Mouse (Mus musculus) lung, embryonic 16.5 days (tissue): ENCODE results near the gene Slc6a1. TPM values are rescaled to one million over a fixed set of nuclear protein-coding genes. Genes with fewer than 3 reads are reported as not detected.

Experiments used
- ATAC-seq: fragments of 200-750 bp; cut with Nextera tagmentation; 2 replicates; pipeline ENCODE4 v1.8.0; 2017; ENCODE audit warnings: low read depth, mild to moderate bottlenecking, moderate library complexity
- H3K27ac ChIP-seq: fragments of 300-500 bp; sonication (generic); 2 replicates; pipeline ENCODE4 v1.5.1; 2014; ENCODE audit warnings: mild to moderate bottlenecking, control low read depth, low read length
- H3K27me3 ChIP-seq: fragments of 300-500 bp; sonication (generic); 2 replicates; pipeline ENCODE4 v1.6.1; 2014; ENCODE audit warnings: low read depth, low read length, mixed read lengths; ENCODE audit not compliant: control insufficient read depth, insufficient read depth
- H3K36me3 ChIP-seq: fragments of 300-500 bp; sonication (generic); 2 replicates; pipeline ENCODE4 v1.6.1; 2014; ENCODE audit warnings: low read length; ENCODE audit not compliant: control insufficient read depth, insufficient read depth
- H3K4me1 ChIP-seq: fragments of 300-500 bp; sonication (generic); replicated peaks from 2 replicates; pipeline ENCODE4 v1.6.1; 2014; ENCODE audit warnings: low read length, mixed read lengths; ENCODE audit not compliant: control insufficient read depth, insufficient read depth
- H3K4me2 ChIP-seq: fragments of 300-500 bp; sonication (generic); 2 replicates; pipeline ENCODE4 v1.6.1; 2014; ENCODE audit warnings: low read depth, low read length, control low read depth
- H3K4me3 ChIP-seq: fragments of 300-500 bp; sonication (generic); 2 replicates; pipeline ENCODE4 v1.5.1; 2014; ENCODE audit warnings: mild to moderate bottlenecking, low read length, control low read depth
- H3K9ac ChIP-seq: fragments of 300-500 bp; sonication (generic); 2 replicates; pipeline ENCODE4 v1.6.1; 2014; ENCODE audit warnings: low read length, control low read depth
- H3K9me3 ChIP-seq: fragments of 300-500 bp; sonication (generic); 2 replicates; pipeline ENCODE4 v1.6.1; 2016; ENCODE audit warnings: low read length; ENCODE audit not compliant: control insufficient read depth
- WGBS: fragments of 180-500 bp; shearing (Covaris S2); extraction: QIAGEN DNeasy Blood & Tissue Kit; methylation state at CpG from one replicate; pipeline ENCODE4 v1.1.7; 2014; 5-methylcytosine and 5-hydroxymethylcytosine counted together
- polyA plus RNA-seq: library from polyadenylated mRNA; unstranded; fragments of >200 nt; fragmentation: Nextera tagmentation; extraction: Ambion mirVana; gene quantifications from 2 replicates; pipeline ENCODE4 v1.2.1, GENCODE M21; 2015

The Slc6a1 gene
- polyA plus RNA-seq, 1 experiment from 2014 or later = 0.28 TPM

- Histone ChIP-seq H3K4me2 (no peak overlapping the region), H3K36me3 (no peaks in the 10 kb centered on the region), H3K27ac (no peak overlapping the region), H3K4me1 (no peaks in the 10 kb centered on the region), H3K9ac (no peak overlapping the region), H3K9me3 (no peaks in the 10 kb centered on the region), H3K27me3 (no peaks in the 10 kb centered on the region), H3K4me3 (no peak overlapping the region)
- no peak for ATAC-seq
- WGBS = 80% methylated on average over 8 of the region's 8 CpGs
Observed at GRCm38 (mm10) chr6:114363740-114364139, 81.3 kb downstream of the Slc6a1 start.

- no peak for ATAC-seq
- no peak overlapping the region for H3K4me2 ChIP-seq
Observed at GRCm38 (mm10) chr6:114364734-114365133, 82.3 kb downstream of the Slc6a1 start.

GRCm38 (mm10) chr6:114366191-114366590 lies 83.8 kb downstream of the Slc6a1 start:
- H3K9me3 ChIP-seq = no peaks in the 10 kb centered on the region
- no peak overlapping the region for H3K4me2 ChIP-seq
- no peaks in the 10 kb centered on the region for H3K36me3 ChIP-seq
- H3K4me3 ChIP-seq = no peak overlapping the region
- H3K4me1 ChIP-seq = no peaks in the 10 kb centered on the region
- H3K9ac ChIP-seq = no peak overlapping the region
- ATAC-seq = no peak
- H3K27ac ChIP-seq = no peak overlapping the region
- H3K27me3 ChIP-seq = no peaks in the 10 kb centered on the region
- 67% methylated on average over 5 of the region's 5 CpGs for WGBS

More at GRCm38 (mm10) chr6:114364734-114365133, 82.3 kb downstream of the Slc6a1 start:
- Histone ChIP-seq H3K9me3 (no peaks in the 10 kb centered on the region), H3K27ac (no peak overlapping the region), H3K4me1 (no peaks in the 10 kb centered on the region), H3K9ac (no peak overlapping the region), H3K27me3 (no peaks in the 10 kb centered on the region), H3K4me3 (no peak overlapping the region), H3K36me3 (no peaks in the 10 kb centered on the region)
- 83% methylated on average over 5 of the region's 5 CpGs for WGBS

Other genes starting within 250 kb of the Slc6a1 start
- 0.15 and 0.29 TPM in 2 replicates for gene Atp2b2, start 240.0 kb upstream of the Slc6a1 start, polyA plus RNA-seq
- 0.08 and 0.28 TPM in 2 replicates for gene Slc6a11, start 151.4 kb upstream of the Slc6a1 start, polyA plus RNA-seq
- gene Hrh1, start 115.3 kb downstream of the Slc6a1 start, polyA plus RNA-seq = 0.26 TPM in 1 of 2 replicates, not detected in the other